Mouse (Mus musculus): Measurements from ENCODE around the gene Lipn.

Lipn gene

GRCm38 (mm10) chr19:34066779-34067472, at the start of gene Lipn:
Gene Lipn, plus strand, starts transcription at chr19:34067358.
- no peak for ATAC-seq (ENCODE audit: insufficient number of reproducible peaks, low FRiP score, low TSS enrichment)

DNA sequence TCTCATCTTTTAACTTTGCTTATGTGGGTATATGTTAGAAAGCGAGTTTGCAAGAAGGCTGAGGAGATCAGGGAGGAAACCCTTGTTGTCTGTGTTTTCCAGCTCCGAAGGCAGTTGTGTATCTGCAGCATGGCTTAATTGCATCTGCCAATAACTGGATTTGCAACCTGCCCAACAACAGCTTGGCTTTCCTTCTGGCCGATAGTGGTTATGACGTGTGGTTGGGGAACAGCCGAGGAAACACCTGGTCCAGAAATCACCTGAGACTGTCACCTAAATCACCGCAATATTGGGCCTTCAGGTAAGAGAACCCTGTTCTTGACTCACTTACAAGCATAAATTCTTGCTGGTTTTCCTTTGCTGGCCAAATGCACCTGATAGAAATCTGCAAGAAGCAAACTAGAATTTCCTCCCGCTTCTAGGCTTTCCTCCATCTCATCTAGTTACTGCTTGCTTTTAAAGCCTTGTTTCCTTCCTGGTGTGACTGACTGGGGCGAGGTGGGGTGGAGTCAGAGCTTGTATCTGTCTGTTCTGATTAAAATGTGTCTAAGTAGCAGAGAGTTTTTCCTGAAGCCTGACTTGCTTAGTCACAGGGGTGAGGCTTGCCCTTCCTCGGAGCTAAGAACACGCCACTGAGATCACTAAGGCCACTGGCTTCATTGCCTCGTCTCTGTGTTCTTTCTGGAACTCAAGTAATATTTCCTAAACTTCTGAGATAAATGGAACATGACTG, 45.6 kb upstream of the Lipn start:
- no peak for ATAC-seq (ENCODE audit: insufficient number of reproducible peaks, low FRiP score, low TSS enrichment)

DNA sequence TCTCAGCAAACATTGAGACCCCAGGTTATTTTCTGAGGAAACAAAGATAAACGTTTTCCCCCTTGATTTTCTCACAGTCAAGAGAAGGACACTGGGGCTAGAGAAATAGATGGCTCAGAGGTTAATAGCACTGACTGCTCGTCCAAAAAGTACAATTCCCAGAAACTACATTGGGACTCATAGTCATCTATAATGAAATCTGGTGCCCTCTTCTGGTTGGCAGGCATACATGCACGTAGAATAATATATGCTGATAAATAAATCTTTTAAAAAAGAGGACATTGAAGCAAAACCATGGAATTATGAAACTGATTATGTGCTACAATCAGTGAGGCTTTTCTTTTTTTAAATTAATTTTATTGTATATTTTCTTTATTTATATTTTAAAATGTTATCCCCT, 44.4 kb upstream of the Lipn start:
- ATAC-seq (ENCODE audit: insufficient number of reproducible peaks, low FRiP score, low TSS enrichment): no peak

DNA sequence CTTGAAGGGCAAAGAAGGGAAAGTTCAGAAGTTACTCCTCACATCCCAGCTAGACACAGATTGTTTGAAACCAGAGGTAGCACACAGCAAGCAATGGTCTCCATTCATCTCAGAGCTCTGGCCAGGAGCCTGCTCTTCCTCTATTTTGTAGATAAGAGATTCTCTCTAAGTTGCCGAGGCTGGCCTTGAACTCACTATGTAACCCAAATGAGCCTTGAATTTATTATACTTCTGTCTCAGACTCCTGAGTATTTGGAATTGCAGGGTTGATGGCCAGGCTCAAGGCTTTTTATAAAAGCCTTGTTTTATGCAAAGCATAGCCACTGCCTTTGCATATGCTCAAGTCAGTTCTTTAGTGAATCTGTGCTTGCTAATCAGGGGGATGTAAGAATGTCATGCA, 27.4 kb upstream of the Lipn start:
- no peak for ATAC-seq (ENCODE audit: insufficient number of reproducible peaks, low FRiP score, low TSS enrichment)

DNA sequence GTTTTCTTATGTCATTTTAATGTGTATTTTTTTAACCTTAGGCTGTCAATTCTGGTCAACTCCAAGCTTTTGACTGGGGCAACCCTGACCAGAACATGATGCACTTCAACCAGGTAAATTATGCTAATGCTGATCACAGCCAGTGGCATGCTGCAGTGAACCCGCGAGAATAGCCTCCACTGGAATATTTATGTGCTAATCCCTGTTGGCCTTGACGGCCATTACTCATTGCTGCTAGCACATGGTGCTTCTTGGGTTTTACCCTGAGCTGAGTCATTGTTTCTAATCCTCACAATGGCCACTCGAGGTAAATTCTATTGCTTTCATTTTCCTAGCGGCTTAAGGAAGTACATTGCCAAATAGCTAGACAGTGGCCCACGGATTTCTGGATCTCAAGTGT, 24.1 kb upstream of the Lipn start:
- ATAC-seq (ENCODE audit: insufficient number of reproducible peaks, low FRiP score, low TSS enrichment): no peak

DNA sequence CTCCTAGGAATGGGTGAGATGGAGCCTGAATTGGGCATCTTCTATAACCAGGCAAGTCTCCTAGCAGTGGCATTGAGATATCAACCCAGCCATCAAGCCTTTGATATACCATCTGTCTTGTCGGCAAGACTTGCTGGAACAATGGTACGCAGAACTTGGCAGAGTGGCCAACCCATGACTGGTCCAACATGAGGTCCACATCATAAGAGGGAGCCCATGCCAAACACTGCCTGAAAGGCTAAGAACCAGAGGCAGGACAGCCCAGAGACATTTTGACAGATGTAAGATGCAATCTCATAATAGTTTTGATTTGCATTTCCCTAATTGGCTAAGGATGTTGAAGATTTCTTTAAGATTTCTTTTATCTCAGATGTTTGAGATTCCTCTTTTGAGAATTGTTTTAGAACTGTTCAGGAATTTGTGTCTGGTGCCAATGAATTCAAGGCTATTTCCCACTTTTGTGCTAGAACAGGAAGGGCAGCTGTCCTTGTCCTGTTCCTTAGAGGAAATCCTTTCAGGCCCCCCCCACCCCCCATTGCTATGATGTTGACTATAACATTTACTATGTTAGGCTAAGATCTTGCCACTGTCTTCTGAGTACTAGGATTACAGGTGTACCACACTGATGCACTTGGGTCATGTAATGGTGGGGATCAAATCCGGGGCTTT, 17.7 kb upstream of the Lipn start:
- ATAC-seq (ENCODE audit: insufficient number of reproducible peaks, low FRiP score, low TSS enrichment): no peak

DNA sequence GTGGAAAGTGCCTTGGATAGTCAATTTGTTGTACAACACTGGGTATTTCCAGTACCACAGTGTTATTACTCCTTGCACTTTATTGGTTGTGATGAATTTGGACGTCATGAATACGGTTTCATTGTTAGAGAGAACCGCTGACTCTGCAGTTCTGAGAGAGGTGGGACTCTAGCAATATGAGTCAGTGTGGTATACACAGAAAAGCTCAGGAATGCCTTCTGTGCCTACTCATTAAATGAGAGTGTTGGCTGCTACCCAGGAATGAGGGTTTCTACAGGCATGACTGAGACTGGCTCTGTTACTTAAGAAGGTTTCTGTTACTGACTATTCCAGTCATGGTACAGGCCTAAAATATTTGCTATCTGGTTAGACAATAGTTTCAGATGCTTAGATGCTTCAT, 15.7 kb upstream of the Lipn start:
- ATAC-seq (ENCODE audit: insufficient number of reproducible peaks, low FRiP score, low TSS enrichment): no peak

DNA sequence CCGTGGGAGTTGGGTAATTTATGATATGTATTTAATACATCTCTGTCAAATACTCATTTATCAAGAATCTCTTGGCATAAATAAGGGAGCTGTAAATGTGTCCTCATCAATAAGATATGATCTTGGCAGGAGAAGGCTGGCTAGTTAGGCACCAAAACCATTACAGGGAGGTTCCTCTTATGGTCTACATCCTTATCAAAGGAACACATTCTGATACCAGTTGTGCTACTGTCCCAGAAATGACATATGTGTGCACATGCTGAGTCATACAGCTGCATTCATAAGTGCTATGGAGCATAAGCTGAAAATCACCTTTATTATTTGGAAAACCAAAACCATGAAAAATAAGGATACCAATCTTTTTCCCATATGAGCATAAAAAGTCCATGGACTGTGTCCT, 3.6 kb upstream of the Lipn start:
- ATAC-seq (ENCODE audit: insufficient number of reproducible peaks, low FRiP score, low TSS enrichment): no peak

DNA sequence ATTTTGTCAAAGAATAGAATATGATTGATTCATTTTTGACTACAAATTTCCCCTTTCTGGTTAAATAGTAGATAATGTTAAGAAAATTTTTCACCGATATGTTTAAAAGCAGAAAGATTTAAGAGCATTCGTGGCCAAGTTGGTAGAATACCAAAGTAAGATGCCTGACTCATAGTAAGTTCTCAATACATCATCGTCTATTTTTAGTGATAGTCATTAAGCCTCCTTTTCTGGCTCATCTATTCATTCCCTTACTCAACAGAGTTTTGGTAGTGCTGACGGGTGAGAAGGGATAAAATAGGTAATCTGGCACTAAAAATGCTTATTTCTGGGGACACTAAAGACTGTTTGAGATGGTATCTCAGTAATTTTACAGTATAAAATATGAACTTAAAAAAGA, 3.1 kb upstream of the Lipn start:
- no peak for ATAC-seq (ENCODE audit: insufficient number of reproducible peaks, low FRiP score, low TSS enrichment)

- ATAC-seq (ENCODE audit: insufficient number of reproducible peaks, low FRiP score, low TSS enrichment): no peak
These were observed 7.1 kb downstream of the Lipn start for GRCm38 (mm10) chr19:34074239-34074638.

- no peak for ATAC-seq (ENCODE audit: insufficient number of reproducible peaks, low FRiP score, low TSS enrichment)
These were observed 11.0 kb downstream of the Lipn start for GRCm38 (mm10) chr19:34078130-34078529.

DNA sequence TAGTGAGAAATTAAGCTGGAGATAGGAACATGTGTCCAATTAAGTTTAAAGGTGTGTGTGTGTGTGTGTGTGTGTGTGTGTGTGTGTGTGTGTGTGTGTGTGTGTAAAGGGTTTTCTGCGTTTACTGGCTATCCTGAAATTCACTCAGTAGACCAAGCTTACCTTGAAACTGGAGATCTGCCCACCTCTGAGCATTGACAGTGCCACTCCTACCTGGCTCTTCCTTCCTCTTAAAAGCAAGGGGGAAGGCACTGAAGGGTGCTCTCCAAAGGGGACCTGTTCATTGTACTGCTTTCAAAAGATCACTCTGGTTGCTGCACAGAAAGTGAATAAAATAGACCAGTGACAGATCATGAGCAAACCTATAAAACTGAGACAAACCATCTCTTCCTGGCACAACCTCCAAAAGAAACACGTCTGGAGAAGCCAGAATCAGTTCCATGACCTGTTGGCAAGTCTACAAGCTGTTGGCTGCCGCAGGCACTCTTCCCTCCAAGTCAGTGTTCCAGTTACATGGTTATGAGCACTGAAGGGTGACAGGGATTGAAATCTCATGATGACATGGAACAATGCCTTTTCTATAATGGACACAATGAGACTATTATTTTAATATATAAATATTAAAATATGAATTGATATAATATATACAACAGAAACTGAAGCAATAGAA, 22.0 kb downstream of the Lipn start:
- no peak for ATAC-seq (ENCODE audit: insufficient number of reproducible peaks, low FRiP score, low TSS enrichment)

DNA sequence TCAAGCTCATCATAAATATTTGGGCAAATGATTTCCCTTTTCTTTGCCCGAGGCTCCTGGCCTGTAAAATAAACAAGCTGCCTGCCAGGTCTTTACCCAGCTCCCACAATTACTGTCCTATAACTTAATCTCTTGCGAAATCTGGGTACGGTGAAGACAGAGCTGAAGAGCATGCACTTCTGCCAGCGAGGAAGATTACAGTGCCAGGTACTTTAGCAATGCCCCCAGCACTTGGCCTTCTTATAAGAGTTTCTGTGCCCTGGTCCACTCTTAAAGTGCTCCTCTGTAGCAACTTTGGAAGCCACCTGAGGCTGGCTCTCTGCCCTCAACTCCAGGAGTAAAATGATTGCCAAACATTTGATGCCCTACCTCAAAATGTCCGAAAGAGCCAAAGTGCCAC, 28.2 kb downstream of the Lipn start:
- no peak for ATAC-seq (ENCODE audit: insufficient number of reproducible peaks, low FRiP score, low TSS enrichment)

- ATAC-seq (ENCODE audit: insufficient number of reproducible peaks, low FRiP score, low TSS enrichment): no peak
These were observed 29.1 kb downstream of the Lipn start for GRCm38 (mm10) chr19:34096228-34096627.

- ATAC-seq (ENCODE audit: insufficient number of reproducible peaks, low FRiP score, low TSS enrichment): no peak
These were observed 33.5 kb downstream of the Lipn start, which contains the start of gene Lipm for GRCm38 (mm10) chr19:34100633-34101032. Gene Lipm, plus strand, starts transcription at chr19:34100933.

DNA sequence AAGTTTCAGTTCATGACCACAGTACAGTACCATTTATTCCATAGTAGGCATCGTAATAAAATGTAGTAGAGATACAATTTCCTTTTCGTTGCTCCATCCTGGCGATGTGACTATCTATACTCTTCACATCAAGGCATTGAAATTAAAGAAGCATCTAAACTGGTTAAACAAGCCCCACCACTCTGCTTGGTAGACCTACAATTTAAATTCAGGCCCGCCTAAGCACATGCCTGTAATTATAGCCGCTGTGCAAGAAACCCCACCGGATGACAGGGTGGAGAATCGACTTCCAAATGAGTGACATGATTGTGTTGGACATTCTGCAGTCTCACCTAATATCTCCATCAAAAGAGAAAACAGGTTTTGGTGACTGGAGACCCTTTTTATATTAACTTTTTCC, 34.7 kb downstream of the Lipn start:
- no peak for ATAC-seq (ENCODE audit: insufficient number of reproducible peaks, low FRiP score, low TSS enrichment)

- ATAC-seq (ENCODE audit: insufficient number of reproducible peaks, low FRiP score, low TSS enrichment): no peak
These were observed 37.7 kb downstream of the Lipn start for GRCm38 (mm10) chr19:34104841-34105240.

- no peak for ATAC-seq (ENCODE audit: insufficient number of reproducible peaks, low FRiP score, low TSS enrichment)
These were observed 51.9 kb downstream of the Lipn start for GRCm38 (mm10) chr19:34119102-34119501.

- no peak for ATAC-seq (ENCODE audit: insufficient number of reproducible peaks, low FRiP score, low TSS enrichment)
These were observed 52.5 kb downstream of the Lipn start for GRCm38 (mm10) chr19:34119653-34120052.

GRCm38 (mm10) chr19:34120107-34120731, 53.1 kb downstream of the Lipn start:
- ATAC-seq (ENCODE audit: insufficient number of reproducible peaks, low FRiP score, low TSS enrichment): no peak
